Mouse (Mus musculus): ENCODE data around the gene Cic. TPM values are rescaled to one million over a fixed set of nuclear protein-coding genes. Genes with fewer than 3 reads are reported as not detected.

The Cic gene
- total and polyA plus RNA-seq, 2 experiments from 2014 or later = 31.3 to 121 TPM

- TF ChIP-seq CTCF (IDR thresholded peaks at IDR 0.05; ENCODE audit: low read depth) = no peak
- peaks cover 14% of the 10 kb centered on the region for H3K4me1 ChIP-seq (ENCODE audit: insufficient read depth)
- no peak overlapping the region for H3K4me3 ChIP-seq (ENCODE audit: low read depth, low read length)
Measured at GRCm38 (mm10) chr7:25266180-25266962, 1.1 kb upstream of the Cic start.

GRCm38 (mm10) chr7:25267751-25268463 is 403 bp downstream of the Cic start:
- H3K9me3 ChIP-seq (ENCODE audit: low read length) = no peaks in the 10 kb centered on the region
- peak overlapping the region; percentile 91 for H3K27ac ChIP-seq (ENCODE audit: low read depth, low read length)
- H3K4me1 ChIP-seq (ENCODE audit: insufficient read depth) = peaks cover 14% of the 10 kb centered on the region
- H3K36me3 ChIP-seq (ENCODE audit: insufficient read depth) = peaks cover 23% of the 10 kb centered on the region
- no peaks in the 10 kb centered on the region for H3K27me3 ChIP-seq (ENCODE audit: insufficient read depth, low read length)
- peak; percentile 100 for DNase-seq
- H3K9ac ChIP-seq = peak overlapping the region; percentile 87
- WGBS = under 1% methylated on average over 33 of the region's 33 CpGs
- peak overlapping the region; percentile 83 for H3K4me2 ChIP-seq (ENCODE audit: low read depth)
- H3K4me3 ChIP-seq (ENCODE audit: low read depth, low read length) = peak overlapping the region; percentile 98
- peak; percentile 94 for ATAC-seq
- TF ChIP-seq CTCF (IDR thresholded peaks at IDR 0.05; ENCODE audit: low read depth) = no peak

More at GRCm38 (mm10) chr7:25266180-25266962, 1.1 kb upstream of the Cic start:
- Histone ChIP-seq H3K4me2 (ENCODE audit: low read depth) (no peak overlapping the region), H3K27me3 (ENCODE audit: insufficient read depth, low read length) (no peaks in the 10 kb centered on the region), H3K27ac (ENCODE audit: low read depth, low read length) (no peak overlapping the region), H3K36me3 (ENCODE audit: insufficient read depth) (0 out of 2 replicates have a peak, but pooled peaks cover 7% of the 10 kb centered on the region), H3K9me3 (ENCODE audit: low read length) (no peaks in the 10 kb centered on the region), H3K9ac (no peak overlapping the region)
- ATAC-seq = no peak
- no peak for DNase-seq
- WGBS = 90% methylated on average over 8 of the region's 8 CpGs

GRCm38 (mm10) chr7:25268588-25268987 is 1.1 kb downstream of the Cic start:
- ATAC-seq (no peak), DNase-seq (no peak)
- Histone ChIP-seq H3K27ac (ENCODE audit: low read depth, low read length) (peak overlapping the region; percentile 88), H3K27me3 (ENCODE audit: insufficient read depth, low read length) (no peaks in the 10 kb centered on the region), H3K36me3 (ENCODE audit: insufficient read depth) (peaks cover 29% of the 10 kb centered on the region), H3K9ac (peak overlapping the region; percentile 87), H3K4me2 (ENCODE audit: low read depth) (peak overlapping the region; percentile 83), H3K9me3 (ENCODE audit: low read length) (no peaks in the 10 kb centered on the region), H3K4me3 (ENCODE audit: low read depth, low read length) (peak overlapping the region; percentile 98), H3K4me1 (ENCODE audit: insufficient read depth) (peaks cover 14% of the 10 kb centered on the region)
- WGBS = 3% methylated on average over 7 of the region's 7 CpGs
- TF ChIP-seq CTCF (IDR thresholded peaks at IDR 0.05; ENCODE audit: low read depth) = no peak

DNA sequence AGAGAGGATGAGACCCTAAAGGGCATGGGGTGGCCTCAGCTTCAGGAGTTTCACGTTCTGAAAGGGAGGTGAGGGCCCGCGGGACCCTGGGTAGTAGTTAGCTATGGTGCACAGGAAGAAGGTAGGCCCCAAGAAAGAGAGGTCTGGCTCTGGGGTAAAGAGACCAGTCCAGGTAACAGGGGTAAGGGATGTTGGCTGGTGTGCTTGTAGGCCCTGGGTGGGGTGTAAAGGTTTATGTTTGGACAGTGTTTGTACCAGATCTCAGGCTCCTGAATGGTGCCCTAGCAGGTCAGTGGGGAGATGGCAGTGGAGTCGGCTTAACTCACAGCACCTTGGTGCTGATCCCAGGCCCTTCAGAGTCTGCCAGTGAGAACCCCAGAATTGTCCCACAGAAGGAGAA is 1.5 kb downstream of the Cic start:
- H3K27me3 ChIP-seq (ENCODE audit: insufficient read depth, low read length) = no peaks in the 10 kb centered on the region
- H3K4me2 ChIP-seq (ENCODE audit: low read depth) = peak overlapping the region; percentile 83
- 52% methylated on average over 4 of the region's 4 CpGs for WGBS
- no peak overlapping the region; the same call in 1 of the 2 replicates for H3K27ac ChIP-seq (ENCODE audit: low read depth, low read length)
- peak overlapping the region; percentile 98 for H3K4me3 ChIP-seq (ENCODE audit: low read depth, low read length)
- no peak for DNase-seq
- peaks cover 34% of the 10 kb centered on the region for H3K36me3 ChIP-seq (ENCODE audit: insufficient read depth)
- no peak for ATAC-seq
- TF ChIP-seq CTCF (IDR thresholded peaks at IDR 0.05; ENCODE audit: low read depth) = no peak
- peak overlapping the region; percentile 87 for H3K9ac ChIP-seq
- H3K4me1 ChIP-seq (ENCODE audit: insufficient read depth) = peaks cover 14% of the 10 kb centered on the region
- no peaks in the 10 kb centered on the region for H3K9me3 ChIP-seq (ENCODE audit: low read length)

DNA sequence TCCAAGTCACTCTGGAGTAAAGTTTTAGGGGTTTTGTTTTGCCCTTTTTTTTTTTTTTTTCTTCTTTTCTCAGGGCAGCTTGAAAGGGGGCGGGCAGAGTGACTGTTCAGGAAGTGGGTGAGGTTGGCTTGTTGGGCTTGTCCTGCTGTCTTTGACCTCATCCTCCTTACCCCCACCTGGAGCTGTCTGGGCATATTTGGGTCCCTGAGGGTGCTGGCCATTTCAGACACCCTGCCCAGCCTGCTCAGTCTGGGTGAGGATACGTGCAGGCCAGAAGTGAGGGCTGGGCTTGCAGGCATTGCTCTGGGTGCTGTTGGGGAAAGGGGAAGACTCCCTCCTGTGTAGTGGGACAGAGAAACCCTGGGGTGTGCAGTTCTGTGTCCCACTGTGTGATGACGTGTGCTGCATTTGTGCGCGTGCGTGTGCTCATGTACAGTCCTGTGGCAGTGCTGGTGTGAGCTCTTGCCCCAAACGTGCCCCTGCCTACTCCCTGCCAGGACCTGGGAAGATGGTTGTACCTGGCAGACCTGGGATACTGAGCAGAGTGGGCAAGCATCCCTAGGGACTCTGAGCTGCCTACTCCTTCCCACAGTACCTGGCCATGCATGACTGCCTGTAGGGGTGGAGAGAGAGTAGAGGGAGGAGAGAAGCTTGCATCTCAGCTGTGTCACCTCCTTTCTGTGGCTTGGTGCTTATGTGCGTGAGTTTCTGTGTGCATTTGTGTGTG is 2.2 kb downstream of the Cic start:
- WGBS = 87% methylated on average over 8 of the region's 8 CpGs
- Histone ChIP-seq H3K9ac (no peak overlapping the region), H3K4me1 (ENCODE audit: insufficient read depth) (peaks cover 14% of the 10 kb centered on the region), H3K4me3 (ENCODE audit: low read depth, low read length) (no peak overlapping the region; the same call in 1 of the 2 replicates), H3K36me3 (ENCODE audit: insufficient read depth) (peaks cover 34% of the 10 kb centered on the region), H3K27me3 (ENCODE audit: insufficient read depth, low read length) (no peaks in the 10 kb centered on the region), H3K4me2 (ENCODE audit: low read depth) (peak overlapping the region; percentile 83), H3K9me3 (ENCODE audit: low read length) (no peaks in the 10 kb centered on the region), H3K27ac (ENCODE audit: low read depth, low read length) (no peak overlapping the region; the same call in 1 of the 2 replicates)
- no peak for DNase-seq
- no peak for ATAC-seq
- TF ChIP-seq CTCF (IDR thresholded peaks at IDR 0.05; ENCODE audit: low read depth) = no peak

DNA sequence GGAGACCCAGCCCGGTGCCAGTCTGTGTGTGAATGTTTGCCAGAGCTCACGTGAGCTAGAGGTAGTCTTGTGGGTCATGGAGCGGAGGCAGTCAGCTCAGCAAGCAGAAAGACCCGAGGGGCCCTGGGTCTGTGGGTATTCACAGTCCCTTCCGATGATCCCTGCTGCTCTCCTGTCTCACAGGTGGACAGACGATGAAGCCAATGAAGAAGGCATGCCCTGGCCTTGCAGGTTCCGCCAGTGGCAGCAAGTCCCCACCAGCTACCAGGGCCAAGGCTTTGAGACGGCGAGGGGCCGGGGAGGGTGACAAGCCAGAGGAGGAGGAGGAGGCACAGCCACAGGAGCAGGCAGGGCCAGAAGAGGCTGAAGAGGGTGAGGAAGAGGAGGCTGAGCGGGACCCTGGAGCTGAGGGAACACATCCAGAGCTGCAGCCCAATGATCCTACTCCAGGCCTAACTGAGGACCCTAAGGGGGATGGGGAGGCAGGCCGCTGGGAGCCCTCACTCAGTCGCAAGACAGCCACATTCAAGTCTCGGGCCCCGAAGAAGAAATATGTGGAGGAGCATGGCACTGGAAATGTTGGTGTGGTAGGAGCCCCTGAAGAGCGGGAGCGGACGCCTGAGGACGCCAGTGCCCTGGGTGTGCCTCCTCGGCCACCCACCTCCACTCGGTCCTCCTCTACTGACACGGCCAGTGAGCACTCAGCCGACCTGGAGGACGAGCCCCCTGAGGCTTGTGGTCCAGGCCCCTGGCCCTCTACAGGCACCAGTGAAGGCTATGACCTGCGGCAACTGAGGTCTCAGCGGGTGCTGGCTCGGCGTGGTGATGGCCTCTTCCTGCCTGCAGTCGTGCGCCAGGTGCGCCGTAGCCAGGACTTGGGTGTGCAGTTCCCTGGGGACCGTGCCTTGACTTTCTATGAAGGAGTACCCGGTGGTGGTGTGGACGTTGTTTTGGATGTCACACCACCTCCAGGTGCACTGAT is 3.4 kb downstream of the Cic start:
- DNase-seq = no peak
- no peak for TF ChIP-seq CTCF (IDR thresholded peaks at IDR 0.05; ENCODE audit: low read depth)
- Histone ChIP-seq H3K36me3 (ENCODE audit: insufficient read depth) (peaks cover 34% of the 10 kb centered on the region), H3K4me1 (ENCODE audit: insufficient read depth) (peaks cover 14% of the 10 kb centered on the region), H3K27ac (ENCODE audit: low read depth, low read length) (no peak overlapping the region), H3K27me3 (ENCODE audit: insufficient read depth, low read length) (no peaks in the 10 kb centered on the region), H3K9ac (no peak overlapping the region), H3K4me3 (ENCODE audit: low read depth, low read length) (no peak overlapping the region), H3K9me3 (ENCODE audit: low read length) (no peaks in the 10 kb centered on the region), H3K4me2 (ENCODE audit: low read depth) (no peak overlapping the region)
- WGBS = 91% methylated on average over 35 of the region's 35 CpGs
- ATAC-seq = no peak
